Mouse (Mus musculus) ES-Bruce4 (cell line): Measurements from ENCODE around the gene Rnf216. TPM values are rescaled to one million over a fixed set of nuclear protein-coding genes. Genes with fewer than 3 reads are reported as not detected.

Experiments
- H3K27ac ChIP-seq: 2 replicates; pipeline ENCODE4 v1.5.1; 2012; ENCODE audit warnings: low read length, inconsistent platforms; ENCODE audit not compliant: insufficient read depth
- H3K27me3 ChIP-seq: 2 replicates; pipeline ENCODE4 v1.6.1; 2012; ENCODE audit warnings: mild to moderate bottlenecking, low read length, inconsistent platforms; ENCODE audit not compliant: control insufficient read depth, poor library complexity, insufficient read depth, severe bottlenecking
- H3K36me3 ChIP-seq: 2 replicates; pipeline ENCODE4 v1.6.1; 2012; ENCODE audit warnings: inconsistent platforms, mild to moderate bottlenecking, low read length, moderate library complexity; ENCODE audit not compliant: control insufficient read depth, poor library complexity, insufficient read depth, severe bottlenecking
- H3K4me1 ChIP-seq: one replicate; pipeline ENCODE4 v1.8.1; 2011; ENCODE audit warnings: low read length; ENCODE audit not compliant: control insufficient read depth, insufficient read depth
- H3K4me3 ChIP-seq: 2 replicates; pipeline ENCODE4 v1.5.1; 2011; ENCODE audit warnings: low read depth, mild to moderate bottlenecking, low read length
- H3K9ac ChIP-seq: 2 replicates; pipeline ENCODE4 v1.6.1; 2012; ENCODE audit warnings: low read depth, mild to moderate bottlenecking, inconsistent platforms; ENCODE audit not compliant: poor library complexity, severe bottlenecking
- H3K9me3 ChIP-seq: replicated peaks from 2 replicates; pipeline ENCODE4 v1.6.1; 2012; ENCODE audit warnings: mild to moderate bottlenecking, low read length, inconsistent platforms; ENCODE audit not compliant: control insufficient read depth, poor library complexity, insufficient read depth, severe bottlenecking
- CTCF ChIP-seq: IDR thresholded peaks from one replicate; pipeline ENCODE4 v1.8.1; 2011; ENCODE audit warnings: low read depth, low read length
- EP300 ChIP-seq: IDR thresholded peaks from 2 replicates; pipeline ENCODE4 v1.6.1; 2011; ENCODE audit warnings: low read depth, low read length; ENCODE audit not compliant: insufficient read depth
- POLR2A ChIP-seq: IDR thresholded peaks from one replicate; pipeline ENCODE4 v1.8.1; 2011; ENCODE audit warnings: low read length; ENCODE audit not compliant: insufficient read depth
- polyA plus RNA-seq: library from polyadenylated mRNA; stranded (reverse); fragments of >200 nt; gene quantifications from 2 replicates; pipeline ENCODE4 v1.2.4, GENCODE M21; 2011; ENCODE audit warnings: low read depth; ENCODE audit not compliant: missing spikeins, insufficient read depth, insufficient read length

Gene Rnf216
- polyA plus RNA-seq, 1 experiment, result 51.6 TPM

DNA sequence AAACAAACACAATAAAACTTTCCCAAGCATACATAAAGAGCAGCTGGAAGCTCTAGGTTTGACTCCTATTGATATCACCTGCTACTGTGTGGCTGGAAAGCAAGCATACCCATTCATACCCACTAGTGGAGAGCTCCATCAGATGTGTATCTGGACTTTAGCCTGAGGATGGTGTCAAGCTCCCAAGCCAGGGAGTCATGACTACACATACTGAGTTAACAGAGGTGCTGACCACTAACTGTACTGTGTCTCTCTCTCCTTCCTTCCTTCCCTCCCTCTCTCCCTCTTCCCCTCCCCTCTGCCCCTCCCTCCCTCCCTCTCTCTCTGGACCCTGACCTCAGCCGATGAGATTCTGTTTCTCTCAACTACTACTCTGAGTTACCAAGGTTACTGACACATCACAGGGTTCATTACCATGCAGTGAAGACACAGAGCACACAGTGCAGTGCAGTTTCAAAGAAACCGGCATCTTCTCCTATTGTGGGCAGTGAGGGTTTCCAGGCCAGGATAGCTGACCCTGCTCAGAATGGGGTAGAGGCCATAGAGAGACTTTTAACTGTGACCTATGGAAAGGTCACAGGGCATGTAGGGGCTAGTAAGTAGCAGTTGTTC, 51.9 kb downstream of the Rnf216 start:
- H3K36me3 ChIP-seq, result peaks cover 30% of the 10 kb centered on the region
- H3K27ac ChIP-seq, result no peak overlapping the region
- H3K4me3 ChIP-seq, result no peak overlapping the region
- H3K9ac ChIP-seq, result no peak overlapping the region
- H3K27me3 ChIP-seq, result no peaks in the 10 kb centered on the region
- no peak for TF ChIP-seq CTCF
- no peak for TF ChIP-seq EP300
- no peak for TF ChIP-seq POLR2A
- no peaks in the 10 kb centered on the region for H3K9me3 ChIP-seq
- H3K4me1 ChIP-seq, result peaks cover 2% of the 10 kb centered on the region

DNA sequence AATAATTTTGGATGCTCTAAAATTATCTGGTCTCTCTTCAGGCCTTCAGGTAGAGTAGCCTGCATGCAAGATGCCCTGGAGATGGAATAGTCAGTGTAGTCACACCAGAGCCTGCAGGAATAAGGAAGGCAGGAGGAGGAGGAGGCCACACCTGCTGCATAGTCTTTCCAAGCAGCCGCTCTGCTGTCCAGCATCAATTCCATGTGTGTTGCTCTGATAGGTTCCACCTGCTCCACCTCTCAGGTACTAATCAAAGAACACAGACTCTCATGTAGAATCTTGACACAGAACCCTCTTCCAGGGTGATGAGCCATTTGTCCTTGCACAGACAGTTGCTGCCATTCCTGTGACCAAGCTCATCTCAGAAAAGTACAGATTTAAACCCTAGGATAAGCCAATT, 52.8 kb downstream of the Rnf216 start:
- peaks cover 2% of the 10 kb centered on the region for H3K4me1 ChIP-seq
- peaks cover 24% of the 10 kb centered on the region for H3K36me3 ChIP-seq
- H3K27me3 ChIP-seq, result no peaks in the 10 kb centered on the region
- TF ChIP-seq CTCF, result no peak
- TF ChIP-seq POLR2A, result no peak
- TF ChIP-seq EP300, result no peak
- H3K4me3 ChIP-seq, result no peak overlapping the region
- no peaks in the 10 kb centered on the region for H3K9me3 ChIP-seq
- H3K27ac ChIP-seq, result no peak overlapping the region
- H3K9ac ChIP-seq, result no peak overlapping the region

DNA sequence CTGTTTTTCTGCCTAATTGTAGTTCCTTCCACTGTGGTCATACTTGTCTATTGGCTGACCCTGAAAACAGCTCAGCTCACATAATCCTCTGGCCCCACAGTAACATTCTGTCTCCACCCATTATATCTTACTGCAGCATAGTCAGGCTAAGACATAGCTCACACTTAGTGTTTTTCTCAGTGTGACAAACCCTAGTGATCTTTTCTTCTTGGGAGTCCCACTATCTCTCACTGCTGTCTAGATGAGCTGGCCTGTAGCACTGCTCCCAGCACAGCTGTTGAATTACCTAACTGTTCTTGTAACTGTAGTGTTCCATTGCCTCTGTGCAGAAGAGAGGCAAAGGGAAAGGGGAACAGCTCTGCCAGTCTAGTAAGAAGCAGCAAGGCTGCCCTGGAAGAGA, 53.6 kb downstream of the Rnf216 start:
- Histone ChIP-seq H3K9me3 (no peaks in the 10 kb centered on the region), H3K4me3 (no peak overlapping the region), H3K27ac (no peak overlapping the region), H3K4me1 (peaks cover 2% of the 10 kb centered on the region), H3K27me3 (no peaks in the 10 kb centered on the region), H3K36me3 (peaks cover 19% of the 10 kb centered on the region), H3K9ac (no peak overlapping the region)
- TF ChIP-seq CTCF (no peak), POLR2A (no peak), EP300 (no peak)

DNA sequence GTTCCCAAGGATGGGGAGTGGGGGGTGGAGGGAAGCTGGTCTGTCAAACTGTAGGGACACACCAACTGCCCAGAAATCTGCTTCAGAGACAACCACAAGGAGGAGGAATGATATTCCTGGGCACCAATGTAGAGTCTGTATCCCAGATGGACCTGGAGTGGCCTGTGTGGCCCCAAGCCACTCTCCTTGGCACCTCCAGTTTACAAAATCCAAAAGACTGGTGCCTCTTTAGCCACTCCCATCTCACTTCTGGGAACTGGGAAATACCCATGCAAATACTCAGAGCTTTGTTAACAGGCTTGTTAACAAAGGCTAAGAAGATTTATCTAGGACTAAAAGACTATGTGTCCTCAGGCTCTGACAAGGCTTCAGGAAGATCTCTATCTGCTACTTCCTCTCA, 54.1 kb downstream of the Rnf216 start:
- H3K27ac ChIP-seq, result peak overlapping the region; percentile 54; the same call in 1 of the 2 replicates

DNA sequence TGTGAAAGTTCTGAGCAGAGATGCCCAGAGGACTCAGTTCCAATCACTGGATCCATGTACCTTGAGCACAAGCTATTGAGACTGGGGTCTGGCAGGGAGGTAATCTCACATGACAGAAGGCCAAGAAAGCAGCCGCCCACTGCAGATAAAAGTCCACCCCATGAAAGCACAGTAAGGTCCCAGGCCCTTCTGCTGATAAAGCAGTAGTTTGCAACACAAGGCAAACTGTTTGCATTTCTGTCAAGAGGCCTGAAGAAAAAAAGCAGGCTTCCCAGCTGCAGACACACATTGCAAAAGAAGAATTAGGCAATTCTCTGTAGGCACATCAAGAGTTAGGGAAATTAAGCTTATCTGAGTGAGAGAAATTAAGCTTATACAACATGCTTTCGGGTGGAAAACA, 54.6 kb downstream of the Rnf216 start:
- no peak overlapping the region for H3K9ac ChIP-seq
- no peaks in the 10 kb centered on the region for H3K9me3 ChIP-seq
- peaks cover 2% of the 10 kb centered on the region for H3K4me1 ChIP-seq
- H3K27me3 ChIP-seq, result no peaks in the 10 kb centered on the region
- peak overlapping the region; percentile 54; the same call in 1 of the 2 replicates for H3K27ac ChIP-seq
- TF ChIP-seq EP300 (no peak), POLR2A (no peak), CTCF (no peak)
- H3K36me3 ChIP-seq, result peaks cover 11% of the 10 kb centered on the region
- H3K4me3 ChIP-seq, result no peak overlapping the region

More for the DNA sequence above, 54.1 kb downstream of the Rnf216 start:
- H3K9ac ChIP-seq, result no peak overlapping the region
- TF ChIP-seq POLR2A (no peak), CTCF (no peak), EP300 (no peak)
- no peaks in the 10 kb centered on the region for H3K9me3 ChIP-seq
- no peak overlapping the region for H3K4me3 ChIP-seq
- H3K27me3 ChIP-seq, result no peaks in the 10 kb centered on the region
- H3K36me3 ChIP-seq, result peaks cover 15% of the 10 kb centered on the region
- peaks cover 2% of the 10 kb centered on the region for H3K4me1 ChIP-seq

DNA sequence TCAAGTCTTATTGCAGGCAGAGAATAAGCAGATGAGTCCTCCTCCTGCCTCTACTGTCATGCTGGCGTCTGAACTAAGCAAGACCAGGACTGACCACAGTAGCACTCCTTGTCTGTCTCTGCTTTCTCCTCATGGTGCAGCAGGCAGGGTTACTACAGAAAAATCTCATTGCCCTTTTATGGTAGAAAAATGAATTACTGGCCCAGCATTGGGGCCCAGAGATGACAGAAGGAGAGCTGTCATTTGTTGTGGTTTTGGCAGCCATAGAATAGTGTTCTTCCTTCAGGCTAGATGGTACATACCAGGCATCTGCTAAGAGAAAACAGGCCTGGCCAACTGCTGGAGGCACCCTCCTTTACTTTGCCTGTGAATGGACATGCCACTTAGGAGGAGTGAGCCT, 55.0 kb downstream of the Rnf216 start:
- no peaks in the 10 kb centered on the region for H3K27me3 ChIP-seq
- H3K4me3 ChIP-seq, result no peak overlapping the region
- H3K9ac ChIP-seq, result no peak overlapping the region
- no peak for TF ChIP-seq CTCF
- TF ChIP-seq EP300, result no peak
- no peak for TF ChIP-seq POLR2A
- H3K9me3 ChIP-seq, result no peaks in the 10 kb centered on the region
- H3K27ac ChIP-seq, result no peak overlapping the region
- H3K36me3 ChIP-seq, result peaks cover 8% of the 10 kb centered on the region
- peaks cover 2% of the 10 kb centered on the region for H3K4me1 ChIP-seq
